Mouse (Mus musculus) urinary bladder, postnatal 4 days (tissue): ENCODE data around the gene Gas6.

Experiments
- DNase-seq, 2 experiments: peaks; one replicate each; pipeline ENCODE4 v3.0.0; 2021 to 2022; ENCODE audit warnings: low spot score in 2 of 2

Gas6 gene

DNA sequence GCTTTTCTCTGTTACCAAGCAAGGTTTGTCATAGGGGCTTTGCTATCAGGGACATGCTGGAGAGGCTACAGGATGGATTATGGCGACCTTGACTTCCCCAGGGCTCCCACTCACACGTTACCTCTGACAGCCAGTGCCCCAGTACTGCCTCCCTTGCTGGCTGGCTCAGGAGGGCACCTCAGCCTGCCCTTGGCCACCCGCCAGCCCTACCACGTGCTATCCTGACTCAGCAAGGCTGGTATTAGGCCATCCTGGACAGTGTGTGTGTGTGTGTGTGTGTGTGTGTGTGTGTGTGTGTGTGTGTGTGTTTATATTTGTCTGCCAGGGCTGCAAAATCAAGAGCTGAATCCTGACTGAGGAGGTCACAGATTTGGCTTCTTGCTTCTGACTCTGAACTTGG, 12.6 kb upstream of the Gas6 start:
- DNase-seq: peak; percentile 79 to 86

DNA sequence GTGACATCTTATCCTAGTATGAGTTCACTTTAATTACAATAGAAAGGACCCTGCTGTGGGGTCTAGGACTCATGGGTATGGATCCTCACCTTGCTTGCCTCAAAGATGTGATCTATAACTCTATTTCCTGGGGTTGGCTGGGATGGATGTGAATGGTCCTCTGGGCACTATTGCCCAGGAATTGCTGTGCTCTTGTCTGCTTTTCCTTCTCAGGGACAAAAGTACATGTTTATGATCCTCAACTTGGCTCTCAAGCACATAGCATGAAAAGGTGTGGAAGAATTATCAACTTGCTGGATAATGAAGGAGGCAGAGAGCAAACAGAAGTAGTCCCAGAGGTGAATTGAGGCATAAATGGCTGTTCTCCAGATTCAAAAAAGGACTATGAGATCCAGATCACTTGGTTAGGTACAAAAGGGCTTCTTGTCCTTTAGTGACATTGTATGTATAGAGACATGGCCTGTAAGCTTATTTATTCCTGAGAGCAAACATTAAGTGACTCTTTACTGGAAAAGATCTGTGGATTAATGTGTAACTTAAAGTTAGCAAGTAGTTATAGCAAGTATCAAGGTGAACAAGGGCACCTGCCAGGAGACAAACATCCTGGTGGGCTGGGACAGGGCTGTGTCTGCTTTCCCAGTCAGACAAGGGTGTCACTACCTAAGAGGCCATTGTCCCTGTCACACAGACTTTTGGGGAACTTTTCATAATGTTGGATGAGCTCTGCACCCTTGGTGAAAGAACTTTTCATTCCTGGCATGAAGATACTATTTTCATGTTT, 10.8 kb upstream of the Gas6 start:
- DNase-seq: no peak

DNA sequence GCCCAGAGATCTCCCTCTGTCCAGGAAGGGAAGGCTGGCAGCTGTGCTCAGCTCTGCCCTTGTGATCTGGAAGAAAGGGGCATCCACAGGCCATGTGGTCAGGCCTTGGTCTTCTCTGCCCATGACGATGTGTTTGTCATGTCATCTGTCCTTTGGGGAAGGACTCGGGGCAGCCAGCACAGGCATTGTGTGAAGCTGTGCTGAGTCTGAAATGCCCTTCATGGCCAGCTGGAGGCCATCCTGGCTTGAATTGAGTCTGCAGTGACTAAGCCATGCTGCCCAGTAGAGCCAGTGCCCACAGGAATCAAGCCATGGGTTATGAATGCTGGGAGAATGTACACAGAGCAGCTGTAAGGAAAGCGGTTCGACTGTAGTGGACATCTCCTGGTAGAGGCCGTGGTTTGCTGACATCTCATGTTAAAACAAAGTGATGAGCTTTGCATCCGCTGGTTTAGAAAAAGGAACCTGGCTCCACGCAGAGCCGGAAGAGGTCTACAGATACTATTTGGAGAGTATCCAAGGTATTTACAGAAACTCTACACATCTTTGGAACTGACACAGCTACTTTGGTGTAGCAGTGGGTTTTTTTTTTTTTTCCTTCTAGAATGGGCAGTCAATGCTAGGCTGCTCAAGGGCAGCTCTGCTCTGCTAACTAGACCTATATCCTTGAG, 9.8 kb upstream of the Gas6 start:
- DNase-seq: no peak

DNA sequence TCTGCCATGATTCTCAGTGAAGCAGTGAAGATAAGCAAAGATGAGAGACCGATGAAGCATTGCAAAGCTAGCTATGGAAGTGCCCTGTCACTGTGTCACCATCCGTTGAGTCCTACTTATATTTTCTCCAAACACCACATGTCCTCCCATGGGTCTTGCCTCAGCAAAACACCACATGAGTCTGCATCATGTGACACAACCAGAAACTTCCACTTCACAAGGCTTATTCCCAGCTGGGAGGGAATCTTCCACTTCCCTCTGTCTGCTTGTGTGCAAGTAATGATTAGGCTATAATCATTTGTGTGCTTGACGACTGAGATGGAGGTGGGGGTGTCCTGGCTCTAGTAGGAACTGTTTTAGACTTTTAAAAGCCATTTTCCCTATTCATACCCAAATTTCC, 6.9 kb upstream of the Gas6 start:
- DNase-seq: no peak

DNA sequence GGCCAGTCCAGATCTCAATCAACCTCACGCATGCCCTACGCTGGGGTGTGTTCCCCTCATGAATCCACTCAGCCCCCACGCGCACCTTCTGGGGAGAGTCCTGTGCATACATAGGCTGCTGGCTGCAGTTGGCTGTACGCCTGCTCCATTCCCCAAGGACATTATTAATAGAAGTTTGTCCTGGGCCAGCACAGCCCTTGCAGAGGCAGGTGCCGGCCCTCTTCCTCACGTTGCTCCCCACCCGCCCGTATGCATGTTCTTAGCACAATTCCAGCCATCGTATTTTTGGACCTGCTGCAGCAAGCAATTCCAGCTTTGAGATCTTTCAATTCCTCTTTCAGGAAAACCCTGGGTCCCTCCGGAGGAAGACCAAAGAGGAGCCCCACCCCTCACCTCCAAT, 1.3 kb downstream of the Gas6 start:
- no peak for DNase-seq

DNA sequence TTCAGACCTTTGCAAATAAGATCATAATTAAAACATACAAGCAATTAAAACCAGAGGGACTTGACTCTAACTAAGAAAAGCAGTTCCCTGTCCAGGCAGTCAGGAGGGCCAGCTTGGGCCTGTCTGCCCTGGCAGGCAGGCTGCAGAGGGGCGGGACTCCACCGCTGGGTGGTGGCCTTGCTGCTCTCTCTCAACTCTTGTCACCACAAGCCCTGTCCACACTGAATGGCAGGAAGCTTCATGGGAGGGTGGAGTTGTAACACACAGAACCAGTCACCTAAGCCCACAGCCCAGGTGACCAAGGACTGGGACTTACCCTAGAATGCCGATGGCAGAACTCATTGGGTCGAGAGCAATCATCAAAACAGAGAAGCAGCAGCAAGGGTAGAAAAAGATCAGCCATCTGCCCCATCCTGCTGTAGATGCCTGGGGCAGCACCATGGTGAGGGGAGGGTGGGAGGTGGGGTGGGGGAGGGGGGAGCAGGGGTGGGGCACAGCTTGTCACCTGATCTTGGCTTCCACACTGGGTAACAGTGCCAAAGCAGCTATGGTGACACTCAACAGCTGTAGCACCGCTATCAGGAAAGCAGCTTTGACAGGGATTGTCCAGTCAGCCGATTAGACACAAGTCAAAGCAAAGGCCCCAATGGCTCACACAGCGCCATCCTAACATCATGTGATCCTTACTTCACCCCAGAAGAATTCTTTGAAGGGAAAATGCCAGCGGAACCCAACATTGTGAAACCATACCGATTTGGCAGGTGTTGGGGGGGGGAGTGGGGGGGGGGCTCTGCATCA, 1.9 kb downstream of the Gas6 start:
- peak in 1 of 2 experiments; percentile 64 for DNase-seq

DNA sequence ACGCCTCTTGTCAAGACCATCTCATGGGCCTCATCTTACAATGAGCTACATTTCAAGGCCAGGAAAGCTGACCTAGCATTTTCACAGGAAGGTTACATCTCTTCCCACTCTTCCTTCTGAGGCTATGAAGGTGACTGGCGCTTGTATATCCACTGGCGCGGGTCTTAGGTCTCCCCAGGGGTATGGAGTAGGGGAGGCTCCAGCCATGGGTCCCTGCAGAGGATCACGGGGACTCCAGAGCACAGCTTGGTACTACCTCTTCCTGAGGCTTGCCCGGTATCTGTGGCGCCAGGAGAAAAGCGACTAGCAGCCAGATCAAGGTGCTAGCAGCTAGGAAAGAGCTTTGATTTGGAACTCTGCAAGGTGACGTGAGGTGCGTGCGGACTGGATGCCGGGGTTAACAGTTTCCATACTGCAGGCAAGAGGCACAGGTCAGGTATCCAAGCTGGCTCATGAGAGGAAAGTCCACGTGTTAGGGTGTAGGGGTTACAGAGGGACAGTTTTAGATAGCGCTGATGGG, 2.7 kb downstream of the Gas6 start:
- DNase-seq: no peak

DNA sequence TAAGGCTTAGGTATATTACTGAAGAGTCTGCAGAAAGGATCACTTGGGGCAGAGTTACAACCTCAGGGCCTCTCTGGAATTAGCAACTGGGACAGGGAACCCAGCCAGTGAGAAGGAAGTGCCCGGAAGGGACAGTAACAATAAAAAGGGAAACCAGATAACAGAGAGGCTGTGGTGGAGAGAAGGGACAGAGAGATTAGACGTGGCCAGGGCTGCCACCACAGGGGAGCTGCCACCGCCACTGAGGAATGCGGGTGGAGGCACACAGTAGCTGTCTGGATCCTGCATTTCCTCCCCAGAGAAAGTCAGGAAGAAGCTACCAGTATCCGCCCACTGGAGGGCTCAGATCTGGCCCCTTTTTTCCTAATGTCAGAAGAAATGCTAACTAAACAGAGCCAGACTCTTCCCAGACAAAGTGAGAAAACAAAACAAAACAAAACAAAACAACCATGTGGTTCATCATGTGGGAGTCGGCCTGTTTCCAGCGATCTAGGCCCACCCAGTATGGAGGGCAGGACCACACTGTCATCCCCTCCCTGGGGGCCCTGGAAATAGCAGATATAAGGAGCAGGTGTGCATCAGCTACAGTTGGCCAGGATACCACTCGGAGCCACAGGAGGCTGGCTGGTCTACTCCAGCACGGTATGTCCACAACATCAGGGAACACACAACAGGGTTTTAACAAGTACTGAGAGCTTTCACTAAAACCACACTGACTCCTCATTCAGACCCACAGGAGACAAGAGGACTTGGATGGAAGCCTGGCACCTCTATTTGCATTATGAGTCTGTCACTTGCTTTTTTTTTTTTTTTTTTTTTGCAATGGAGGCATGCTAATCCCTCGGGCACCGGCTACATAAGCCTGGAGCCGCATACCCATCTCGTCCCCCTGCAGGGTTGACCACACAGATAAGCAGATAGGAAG, 4.0 kb downstream of the Gas6 start:
- DNase-seq: no peak

DNA sequence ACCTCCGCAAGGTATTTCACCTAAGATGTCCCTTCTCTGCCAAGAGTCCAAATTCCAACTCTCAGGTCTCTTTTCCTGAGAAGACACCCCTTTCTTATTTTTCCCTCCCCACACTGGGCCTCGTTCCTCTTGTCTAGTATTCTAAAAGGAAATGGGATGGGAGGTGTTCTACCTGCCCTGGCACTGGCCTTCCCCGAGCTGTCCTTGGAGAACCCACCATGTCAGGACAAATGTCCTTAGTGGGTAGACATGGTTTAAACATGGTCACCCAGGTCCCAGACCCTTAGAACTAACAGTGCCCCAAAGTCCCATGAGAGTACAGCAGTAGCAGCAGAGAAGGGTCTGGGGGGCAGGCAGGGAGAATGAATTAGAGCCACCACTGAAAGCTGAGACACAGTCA, 4.9 kb downstream of the Gas6 start:
- no peak for DNase-seq

DNA sequence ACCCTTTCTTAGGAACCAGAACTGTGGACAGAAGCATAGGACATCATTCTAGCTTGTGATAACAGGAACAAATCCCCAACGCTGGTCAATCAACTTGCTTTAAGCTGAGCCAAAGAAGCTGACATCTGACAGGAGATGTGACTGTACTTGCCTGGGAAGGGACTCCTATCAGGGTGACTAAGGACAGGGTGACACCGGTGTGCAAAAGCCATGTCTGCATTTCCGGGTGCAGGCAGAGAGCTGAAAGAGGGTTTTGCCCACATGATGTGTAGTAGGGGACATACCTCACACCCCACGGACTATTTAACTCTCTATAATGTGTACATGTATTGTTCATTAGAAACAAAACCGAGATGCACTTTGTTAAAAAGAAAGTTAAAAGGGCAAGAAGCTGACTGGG, 11.1 kb downstream of the Gas6 start:
- no peak for DNase-seq

DNA sequence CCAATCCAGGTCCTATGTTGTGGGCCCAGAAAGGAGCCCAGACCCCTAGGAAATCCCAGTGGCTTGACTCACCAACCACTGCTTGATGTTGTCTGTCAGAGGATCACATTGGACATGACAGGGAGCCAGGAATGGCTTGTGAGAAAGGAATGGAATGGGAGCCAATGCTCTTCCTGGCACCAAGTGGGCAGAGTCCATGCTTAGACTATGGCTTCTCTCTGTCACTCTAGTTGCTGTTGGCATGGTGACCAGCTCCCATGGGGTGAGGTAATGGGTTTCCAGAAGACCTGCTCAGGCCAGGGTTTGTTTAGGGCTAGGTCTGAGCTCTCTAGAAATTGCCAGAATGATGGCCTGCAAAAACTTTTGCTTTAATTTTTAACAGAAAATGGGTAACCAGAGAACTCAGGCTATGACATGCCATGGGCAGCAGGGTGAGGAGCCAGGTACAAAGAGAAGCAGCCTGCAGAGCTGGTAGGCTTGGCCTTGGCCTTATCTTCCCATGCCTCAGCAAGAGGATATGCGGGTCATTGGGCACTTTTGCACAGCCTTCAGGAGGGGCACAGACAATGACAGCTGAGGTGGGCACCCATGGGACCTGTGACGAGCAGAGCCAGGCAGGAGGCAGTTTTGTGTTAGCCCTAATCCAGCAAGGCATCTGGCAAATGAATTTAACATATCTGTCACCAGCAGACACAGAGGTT, 12.0 kb downstream of the Gas6 start:
- no peak for DNase-seq

DNA sequence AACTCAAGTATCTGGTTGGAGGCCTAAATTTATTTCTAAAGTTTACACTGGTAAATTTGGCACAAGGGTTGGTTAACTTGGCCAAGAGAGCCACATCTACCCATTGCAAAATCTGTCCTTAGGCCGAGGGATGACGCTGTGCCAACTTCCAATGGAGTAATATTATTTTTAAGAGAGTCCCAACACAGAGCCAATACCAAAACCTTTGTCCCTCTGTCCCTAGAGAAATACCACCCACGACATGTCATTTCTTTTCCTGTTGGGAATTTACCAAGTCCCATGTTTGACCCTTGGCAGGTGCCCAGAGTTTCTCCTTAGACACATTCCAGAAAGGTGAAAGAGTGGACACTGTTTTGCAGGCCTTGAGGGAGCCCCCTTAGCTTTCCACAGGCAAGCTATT, 12.7 kb downstream of the Gas6 start:
- DNase-seq: no peak

DNA sequence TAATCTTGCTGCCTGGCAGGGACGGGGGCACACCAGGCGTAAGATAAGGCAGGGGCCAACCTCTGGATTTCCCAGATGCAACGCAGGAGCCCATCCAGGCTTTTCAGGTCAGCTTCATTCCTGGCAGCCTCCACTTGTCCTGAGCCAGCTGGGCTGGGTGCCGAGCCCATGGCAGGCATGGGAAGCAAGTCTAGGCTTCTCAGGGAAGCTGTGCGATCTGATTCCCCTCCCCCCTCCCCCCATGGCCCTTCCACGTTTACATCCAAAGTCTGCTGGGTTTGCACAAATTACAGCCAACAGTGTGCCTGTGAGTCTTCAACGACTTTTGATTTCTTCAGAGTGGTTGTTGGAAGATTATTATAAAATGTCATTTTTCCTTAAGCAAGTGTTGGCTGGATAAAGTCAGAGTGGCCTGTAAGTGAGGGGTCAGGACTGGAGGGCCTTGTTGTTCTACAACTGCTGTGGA, 13.2 kb downstream of the Gas6 start:
- DNase-seq: no peak

DNA sequence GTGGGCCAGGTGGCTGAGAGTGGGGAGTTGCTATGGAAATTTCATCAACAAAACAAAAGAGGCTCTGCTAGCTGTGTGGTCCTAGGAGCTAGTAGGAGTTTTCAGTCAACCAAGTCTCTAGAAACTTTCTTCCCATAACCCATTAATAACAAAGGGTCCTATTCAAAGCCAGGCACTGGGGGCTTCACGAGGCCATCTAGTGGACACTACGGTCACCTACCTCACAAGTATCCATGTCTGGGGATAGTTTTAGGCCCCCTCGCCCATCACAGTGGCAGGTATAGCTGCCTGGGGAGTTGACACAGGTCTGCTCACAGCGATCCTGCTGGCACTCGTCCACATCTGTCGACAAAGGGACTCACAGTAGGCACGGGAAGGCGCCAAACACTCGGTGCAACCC, 18.4 kb downstream of the Gas6 start:
- DNase-seq: no peak

DNA sequence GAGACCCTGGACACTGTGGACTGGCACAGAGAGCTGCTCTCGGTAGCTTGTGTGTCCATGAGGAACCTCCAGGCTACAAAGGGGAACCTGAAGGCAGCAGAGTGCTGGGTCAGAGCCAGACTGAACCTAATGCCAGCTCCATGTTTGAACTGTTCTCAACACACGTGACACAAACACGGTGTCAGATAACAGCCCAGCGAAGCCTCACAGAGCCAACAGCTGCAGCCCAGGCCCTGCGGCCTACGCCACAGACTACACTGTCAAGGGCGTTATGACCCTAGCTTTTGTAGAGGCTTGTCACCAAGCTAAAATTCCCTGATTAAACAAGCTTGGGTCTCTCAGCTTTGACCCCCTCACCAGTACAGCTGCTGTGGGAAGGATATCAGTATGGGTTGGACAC, 22.0 kb downstream of the Gas6 start:
- DNase-seq: no peak

DNA sequence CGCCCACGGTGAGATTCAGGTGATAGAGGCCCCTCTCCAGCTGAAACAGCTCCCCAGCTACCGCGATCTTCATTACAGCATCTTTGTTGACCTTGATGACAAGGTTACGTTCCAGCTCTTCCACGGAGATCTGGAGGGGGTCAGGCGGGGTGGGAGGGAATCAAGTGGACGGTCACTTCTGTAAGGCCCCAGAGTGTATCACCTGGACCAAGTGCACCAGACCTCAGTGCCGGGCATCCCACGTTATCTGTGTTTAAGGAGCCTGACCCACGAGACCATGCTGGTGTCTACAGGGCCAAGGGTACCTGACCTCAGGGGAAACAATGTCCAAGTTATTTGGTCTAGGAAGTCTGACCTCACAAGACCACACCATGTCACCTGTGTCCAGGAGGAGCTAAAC, 22.8 kb downstream of the Gas6 start:
- DNase-seq: no peak

DNA sequence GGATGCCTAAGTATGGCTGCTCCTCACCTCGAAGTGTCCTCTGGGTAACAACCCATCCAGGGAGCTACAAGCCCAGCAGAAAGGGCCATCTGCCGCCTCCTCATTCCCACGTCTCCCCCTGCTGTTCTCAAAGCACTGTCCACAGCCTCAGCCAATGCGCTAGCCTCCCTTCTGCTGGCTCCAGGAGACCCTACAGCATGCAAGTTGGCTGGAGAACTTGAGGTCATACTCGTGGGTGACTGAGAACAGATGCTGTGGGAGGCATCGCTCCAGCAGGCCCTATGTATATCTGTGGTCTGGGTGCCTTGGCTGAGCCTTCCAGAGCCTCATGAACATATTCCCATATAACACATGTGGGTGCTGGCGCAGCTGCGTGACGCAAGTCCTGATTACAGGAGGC, 25.6 kb downstream of the Gas6 start:
- DNase-seq: no peak

DNA sequence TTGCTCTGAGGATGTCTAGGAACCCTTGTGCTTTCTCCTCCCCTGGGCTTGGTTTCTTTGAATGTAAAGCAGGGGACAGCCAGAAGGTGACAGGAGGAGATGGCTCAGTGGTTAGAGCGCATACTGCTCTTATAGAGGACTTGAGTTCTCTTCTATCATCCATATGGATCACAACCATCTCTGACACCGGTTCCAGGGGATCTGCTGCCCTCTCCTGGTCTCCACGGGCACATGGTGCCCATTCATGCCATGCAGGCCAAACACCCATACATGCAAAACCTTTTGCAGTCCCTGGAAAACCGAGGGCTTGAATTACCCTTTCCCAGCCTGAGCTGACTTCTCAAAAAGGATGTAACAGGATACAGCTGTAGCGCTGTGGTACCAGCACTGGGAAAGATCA, 27.3 kb downstream of the Gas6 start:
- DNase-seq: no peak

DNA sequence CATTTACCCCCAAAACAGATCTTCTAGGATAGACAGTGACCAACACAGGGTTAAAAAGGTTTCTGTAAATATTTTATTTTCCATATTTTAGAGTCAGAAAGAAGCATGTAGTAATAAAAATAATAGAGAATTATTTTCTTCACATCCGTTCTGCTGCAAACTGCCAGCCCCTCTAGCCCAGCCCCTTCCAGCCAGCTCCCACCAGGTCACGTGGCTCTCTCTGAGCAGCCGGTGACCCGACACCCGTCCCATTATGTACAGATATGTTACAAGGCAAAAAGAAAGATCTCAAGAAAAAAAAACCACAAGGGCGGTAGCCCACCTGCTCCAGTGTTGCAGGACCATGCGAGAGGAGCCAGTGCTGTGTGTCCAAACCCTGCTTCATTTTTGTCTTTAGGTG, 29.0 kb downstream of the Gas6 start:
- DNase-seq: no peak

DNA sequence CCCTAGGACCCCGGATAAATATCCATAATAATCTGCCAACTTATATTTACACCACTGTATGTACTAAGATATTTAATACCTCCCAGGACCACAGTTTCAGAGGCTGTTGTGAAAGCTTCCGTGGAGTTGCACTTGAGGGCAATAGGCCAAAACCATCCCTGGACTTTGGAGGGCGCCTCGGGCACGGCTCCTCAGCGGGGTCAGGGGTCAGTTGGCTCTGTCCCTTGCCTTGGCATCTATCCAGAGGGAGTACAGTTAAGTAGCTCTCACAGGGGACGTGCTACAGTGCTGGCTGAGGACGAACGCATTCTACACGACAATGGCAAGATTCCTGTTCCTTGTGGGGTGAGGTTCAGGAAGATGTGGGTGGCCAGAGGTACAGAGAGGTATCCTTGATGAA, 31.9 kb downstream of the Gas6 start:
- DNase-seq: peak in 1 of 2 experiments; percentile 47

DNA sequence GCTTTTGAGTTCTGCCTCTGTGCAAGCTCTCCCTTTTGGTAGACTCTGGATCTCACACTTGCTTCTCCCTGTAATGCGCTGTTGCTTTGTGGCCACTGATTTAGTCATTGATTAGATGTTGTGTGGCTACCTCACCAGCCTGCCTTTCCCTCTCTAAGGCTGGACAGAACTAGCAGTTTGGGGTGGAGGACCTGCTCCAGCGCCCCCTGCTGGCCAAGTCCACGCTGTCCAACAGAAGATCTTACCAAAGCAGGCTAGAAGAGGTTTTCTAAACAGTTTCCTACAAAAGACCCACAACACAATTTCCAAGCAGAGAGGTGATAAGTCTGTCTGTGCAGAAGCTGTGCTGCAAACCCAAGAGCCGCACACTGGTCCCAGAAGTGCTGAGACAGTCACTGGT, 32.4 kb downstream of the Gas6 start:
- peak; percentile 58 to 79 for DNase-seq
